Comparison of ENCODE assay signal across 8 mouse cellular contexts in genomic region chr6:127766041-127766604, GRCm38 (mm10). TPM values are rescaled to one million over a fixed set of nuclear protein-coding genes. Genes with fewer than 3 reads are reported as not detected.
DNase-seq lines count a peak whose midpoint lies in the region; ATAC-seq and TF ChIP-seq lines count a peak whose summit lies in the region.

No protein-coding gene starts in this region.

- 9% methylated on average over 9 of the region's 11 CpGs for WGBS in heart, embryonic 12.5 days
- 8% methylated on average over 9 of the region's 11 CpGs for WGBS in neural tube, embryonic 15.5 days

- H3K4me2 ChIP-seq in heart, embryonic 12.5 days = peak overlapping the region; percentile 89
- peak overlapping the region; percentile 78 for H3K4me2 ChIP-seq in neural tube, embryonic 15.5 days

- H3K27me3 ChIP-seq in heart, embryonic 12.5 days (replicated peaks) = peaks cover 57% of the 10 kb centered on the region
- H3K27me3 ChIP-seq in neural tube, embryonic 15.5 days (replicated peaks) = 0 out of 2 replicates have a peak, but pooled peaks cover 3% of the 10 kb centered on the region

- H3K36me3 ChIP-seq in heart, embryonic 12.5 days = no peaks in the 10 kb centered on the region
- no peaks in the 10 kb centered on the region for H3K36me3 ChIP-seq in neural tube, embryonic 15.5 days

- ATAC-seq in heart, embryonic 12.5 days (ENCODE audit: insufficient number of reproducible peaks, low FRiP score) = no peak
- 0 out of 2 replicates have a peak, but pooled peaks have one; percentile 9 for ATAC-seq in neural tube, embryonic 15.5 days (ENCODE audit: low FRiP score)
- no peak for ATAC-seq in CD4-positive, CD25-positive, alpha-beta regulatory T cell, adult 4 months

- H3K4me1 ChIP-seq in heart, embryonic 12.5 days (replicated peaks) = peaks cover 41% of the 10 kb centered on the region
- peaks cover 6% of the 10 kb centered on the region for H3K4me1 ChIP-seq in cortical plate, adult 2 months (ENCODE audit: control insufficient read depth, insufficient read depth, low read length)
- H3K4me1 ChIP-seq in neural tube, embryonic 15.5 days = peaks cover 54% of the 10 kb centered on the region

- 0 out of 2 replicates have a peak, but pooled peaks have one; percentile 37 for TF ChIP-seq POLR2A in cortical plate, adult 2 months (IDR thresholded peaks at IDR 0.05; ENCODE audit: extremely low read depth, insufficient read depth, low read length)

- no peak for TF ChIP-seq CTCF in cortical plate, adult 2 months (IDR thresholded peaks at IDR 0.05; ENCODE audit: extremely low read depth, insufficient read depth, low read length)
- TF ChIP-seq CTCF in layer of hippocampus, adult 2 months (conservative IDR thresholded peaks at IDR 0.05) = no peak

- H3K9me3 ChIP-seq in heart, embryonic 12.5 days (replicated peaks) = no peaks in the 10 kb centered on the region
- no peaks in the 10 kb centered on the region for H3K9me3 ChIP-seq in neural tube, embryonic 15.5 days (replicated peaks)

- intact Hi-C loops in heart, postnatal 25 days (cut with DNase I) = no loop called here

- 0 out of 2 replicates have a peak overlapping the region, but pooled peaks have one; percentile 5 for H3K9ac ChIP-seq in heart, embryonic 12.5 days
- H3K9ac ChIP-seq in neural tube, embryonic 15.5 days (replicated peaks) = no peak overlapping the region; the same call in none of the 2 replicates

- DNase-seq in heart, postnatal 25 days (ENCODE audit: low spot score) = no peak
- DNase-seq in layer of hippocampus, adult 2 months (ENCODE audit: low spot score in 2 of 2) = peak in 1 of 2 experiments; percentile 23
- no peak for DNase-seq in testis, postnatal 10 days (ENCODE audit: low spot score)
- DNase-seq in kidney, adult 11 months = no peak

- peak overlapping the region; percentile 21; the same call in 1 of the 2 replicates for H3K4me3 ChIP-seq in heart, embryonic 12.5 days
- H3K4me3 ChIP-seq in cortical plate, adult 2 months (ENCODE audit: insufficient read depth, low read length) = peak overlapping the region; percentile 92
- H3K4me3 ChIP-seq in layer of hippocampus, adult 2 months = peak overlapping the region; percentile 48
- peak overlapping the region; percentile 64 for H3K4me3 ChIP-seq in neural tube, embryonic 15.5 days (replicated peaks)

- peak overlapping the region; percentile 71 for H3K27ac ChIP-seq in heart, embryonic 12.5 days (ENCODE audit: poor library complexity, severe bottlenecking)
- no peak overlapping the region for H3K27ac ChIP-seq in cortical plate, adult 2 months (ENCODE audit: insufficient read depth, low read length)
- peak overlapping the region; percentile 74; the same call in 1 of the 2 replicates for H3K27ac ChIP-seq in layer of hippocampus, adult 2 months
- H3K27ac ChIP-seq in neural tube, embryonic 15.5 days (replicated peaks) = 0 out of 2 replicates have a peak overlapping the region, but pooled peaks have one; percentile 45

RNA-seq across cellular contexts. Expression of gene Prmt8, which starts 3.1 kb away (rescaled TPM):
- polyA plus RNA-seq in heart, embryonic 12.5 days (2016; fragmentation: Nextera tagmentation; extraction: Ambion mirVana) = 0.79 and 0.96 TPM in 2 replicates
- total RNA-seq in heart, postnatal 25 days (2021) = not detected
- polyA plus RNA-seq in cortical plate, adult 2 months (2012; rRNA removed) = 67.5 and 67.6 TPM in 2 replicates
- 10 to 100 TPM; 66.4 to 67.1 TPM for total RNA-seq in layer of hippocampus, adult 2 months (2021)
- 32.8 and 37.9 TPM in 2 replicates for polyA plus RNA-seq in neural tube, embryonic 15.5 days (2015; fragmentation: Nextera tagmentation; extraction: Ambion mirVana)
- not detected for polyA plus RNA-seq in CD4-positive, CD25-positive, alpha-beta regulatory T cell, adult 4 months (2017; shearing (Covaris generic))

Comparison
In these comparisons a context has a peak if more than half of its experiments do, and no peak if none do; other contexts are left out.
1. H3K4me3 ChIP-seq: peak in every context shown above with its lines; median percentile 92 in cortical plate, adult 2 months; 64 in neural tube, embryonic 15.5 days; 48 in layer of hippocampus, adult 2 months; 21 in heart, embryonic 12.5 days.
2. RNA of gene Prmt8, which starts 3.1 kb away (polyA plus RNA-seq): 67.5 to 67.6 TPM in cortical plate, adult 2 months and 32.8 to 37.9 TPM in neural tube, embryonic 15.5 days; 0.79 to 0.96 TPM in heart, embryonic 12.5 days and not detected in CD4-positive, CD25-positive, alpha-beta regulatory T cell, adult 4 months; every median in the first group is over 10 times any median in the second.